Mouse (Mus musculus): ENCODE results near the gene 4930426L09Rik.

DNA sequence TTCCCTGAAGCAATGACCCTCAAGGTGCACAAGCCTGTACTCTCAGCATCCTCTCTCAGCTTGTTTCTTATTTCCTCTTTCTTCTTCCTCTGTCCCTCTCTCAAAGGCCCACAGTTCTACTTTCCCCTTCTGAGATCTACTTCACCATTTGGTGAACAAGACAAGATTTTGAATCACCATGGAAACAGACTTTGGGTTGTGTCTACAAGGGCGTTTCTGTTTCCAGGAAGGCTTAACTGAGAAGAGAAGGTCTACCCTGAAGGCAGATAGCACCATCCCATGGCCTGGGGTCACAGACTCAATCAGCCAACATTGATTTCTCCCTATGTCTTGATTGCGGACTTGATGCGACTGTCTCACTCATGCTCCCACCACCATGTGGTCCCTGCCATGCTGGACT, 9.3 kb upstream of the 4930426L09Rik start:
- TF ChIP-seq CTCF (IDR thresholded peaks at IDR 0.05) (no peak), POLR2A (IDR thresholded peaks at IDR 0.05; ENCODE audit: insufficient read depth, low read depth, low read length) (no peak), EP300 (IDR thresholded peaks at IDR 0.05; ENCODE audit: insufficient read depth, low read depth, low read length) (no peak)

Measured in heart, adult 2 months (tissue).